Mouse (Mus musculus): Measurements from ENCODE around the gene Flvcr2.

The Flvcr2 gene

GRCm38 (mm10) chr12:85736203-85736602, 10.1 kb upstream of the Flvcr2 start:
- no peak for DNase-seq (ENCODE audit: low spot score)

GRCm38 (mm10) chr12:85736960-85737359, 9.4 kb upstream of the Flvcr2 start:
- DNase-seq (ENCODE audit: low spot score): no peak

GRCm38 (mm10) chr12:85746696-85747219, 419 bp downstream of the Flvcr2 start:
- DNase-seq (ENCODE audit: low spot score): no peak

GRCm38 (mm10) chr12:85747343-85747742, 1.0 kb downstream of the Flvcr2 start:
- no peak for DNase-seq (ENCODE audit: low spot score)

GRCm38 (mm10) chr12:85749861-85750260, 3.5 kb downstream of the Flvcr2 start:
- DNase-seq (ENCODE audit: low spot score): no peak

GRCm38 (mm10) chr12:85752116-85752515, 5.8 kb downstream of the Flvcr2 start:
- DNase-seq (ENCODE audit: low spot score): no peak

GRCm38 (mm10) chr12:85753223-85753622, 6.9 kb downstream of the Flvcr2 start:
- no peak for DNase-seq (ENCODE audit: low spot score)

- DNase-seq (ENCODE audit: low spot score): peak; percentile 29
These were observed 8.4 kb downstream of the Flvcr2 start for GRCm38 (mm10) chr12:85754611-85755265.

GRCm38 (mm10) chr12:85756455-85756854, 10.1 kb downstream of the Flvcr2 start:
- no peak for DNase-seq (ENCODE audit: low spot score)

- no peak for DNase-seq (ENCODE audit: low spot score)
These were observed 10.7 kb downstream of the Flvcr2 start for GRCm38 (mm10) chr12:85757074-85757473.

- DNase-seq (ENCODE audit: low spot score): no peak
These were observed 12.4 kb downstream of the Flvcr2 start for GRCm38 (mm10) chr12:85758741-85759140.

GRCm38 (mm10) chr12:85761471-85761870, 15.1 kb downstream of the Flvcr2 start:
- DNase-seq (ENCODE audit: low spot score): no peak

- DNase-seq (ENCODE audit: low spot score): no peak
These were observed 18.3 kb downstream of the Flvcr2 start for GRCm38 (mm10) chr12:85764686-85765085.

- DNase-seq (ENCODE audit: low spot score): no peak
These were observed 19.9 kb downstream of the Flvcr2 start for GRCm38 (mm10) chr12:85766287-85766686.

GRCm38 (mm10) chr12:85767750-85768149, 21.4 kb downstream of the Flvcr2 start:
- no peak for DNase-seq (ENCODE audit: low spot score)

- DNase-seq (ENCODE audit: low spot score): peak; percentile 29
These were observed 25.0 kb downstream of the Flvcr2 start for GRCm38 (mm10) chr12:85771356-85771755.

GRCm38 (mm10) chr12:85778962-85779361, 32.6 kb downstream of the Flvcr2 start:
- DNase-seq (ENCODE audit: low spot score): no peak

- no peak for DNase-seq (ENCODE audit: low spot score)
These were observed 33.4 kb downstream of the Flvcr2 start for GRCm38 (mm10) chr12:85779707-85780106.

GRCm38 (mm10) chr12:85781606-85782005, 35.3 kb downstream of the Flvcr2 start:
- no peak for DNase-seq (ENCODE audit: low spot score)

- no peak for DNase-seq (ENCODE audit: low spot score)
These were observed 38.8 kb downstream of the Flvcr2 start for GRCm38 (mm10) chr12:85784916-85785815.

- DNase-seq (ENCODE audit: low spot score): no peak
These were observed 45.8 kb downstream of the Flvcr2 start for GRCm38 (mm10) chr12:85792158-85792557.

- DNase-seq (ENCODE audit: low spot score): peak; percentile 35
These were observed 46.5 kb downstream of the Flvcr2 start for GRCm38 (mm10) chr12:85792821-85793346.

- DNase-seq (ENCODE audit: low spot score): no peak
These were observed 47.8 kb downstream of the Flvcr2 start for GRCm38 (mm10) chr12:85794094-85794493.

Data from urinary bladder, postnatal 14 days (tissue).